Mouse (Mus musculus): ENCODE results near the gene BC005561. TPM values are rescaled to one million over a fixed set of nuclear protein-coding genes. Genes with fewer than 3 reads are reported as not detected.

Gene BC005561
- polyA plus RNA-seq, 2 experiments from 2014 or later, result 2.4 to 3.0 TPM

Other genes starting within 250 kb of the BC005561 start
- not detected for gene Ibsp, start 209.2 kb upstream of the BC005561 start, polyA plus RNA-seq (2017; shearing (Covaris generic))
- gene Mepe, start 183.0 kb upstream of the BC005561 start, polyA plus RNA-seq (2017; shearing (Covaris generic)), result not detected
- under 1 TPM; 0.93 to 0.94 TPM for gene Spp1, start 73.2 kb upstream of the BC005561 start, polyA plus RNA-seq (2017; shearing (Covaris generic))
- gene Pkd2, start 48.9 kb upstream of the BC005561 start, polyA plus RNA-seq (2017; shearing (Covaris generic)), result under 1 TPM in 1 of 2 experiments, not detected in 1; 0.11 TPM

Measured in activated CD4-positive, CD25-positive, alpha-beta regulatory T cell, adult 4 months (primary cell).